Mouse (Mus musculus) macrophage (primary cell): Measurements from ENCODE around the gene Wnt7b. TPM values are rescaled to one million over a fixed set of nuclear protein-coding genes. Genes with fewer than 3 reads are reported as not detected.

Source experiments
- H3K27ac ChIP-seq: fragments of 350-480 bp; formaldehyde crosslinking; 2 replicates; pipeline ENCODE4 v1.9.0; 2021
- H3K36me3 ChIP-seq: fragments of 350-480 bp; formaldehyde crosslinking; 2 replicates; pipeline ENCODE4 v1.9.0; 2021; ENCODE audit errors: inconsistent target
- H3K4me3 ChIP-seq: fragments of 350-480 bp; formaldehyde crosslinking; 2 replicates; pipeline ENCODE4 v1.9.0; 2021; ENCODE audit errors: inconsistent target
- H3K79me2 ChIP-seq: fragments of 350-480 bp; formaldehyde crosslinking; 2 replicates; pipeline ENCODE4 v1.9.0; 2021; ENCODE audit errors: inconsistent target
- WGBS: methylation state at CpG from one replicate; pipeline ENCODE4 v1.1.7; 2026; ENCODE audit warnings: inconsistent platforms; ENCODE audit not compliant: missing documents; 5-methylcytosine and 5-hydroxymethylcytosine counted together
- polyA plus RNA-seq: library from polyadenylated mRNA; stranded (reverse); fragments of 250-400 nt; gene quantifications from 3 replicates; pipeline ENCODE4 v1.2.4, GENCODE M21; 2018; ENCODE audit warnings: inconsistent platforms

Wnt7b gene
- polyA plus RNA-seq, 1 experiment from 2014 or later, result not detected

- 95% methylated on average over 2 of the region's 2 CpGs for WGBS
Measured at GRCm38 (mm10) chr15:85569167-85569797, 13.0 kb downstream of the Wnt7b start.

GRCm38 (mm10) chr15:85568402-85568801 is 13.9 kb downstream of the Wnt7b start:
- H3K27ac ChIP-seq, result no peak overlapping the region
- no peaks in the 10 kb centered on the region for H3K79me2 ChIP-seq
- WGBS, result 84% methylated on average over 2 of the region's 3 CpGs

More at GRCm38 (mm10) chr15:85569167-85569797, 13.0 kb downstream of the Wnt7b start:
- Histone ChIP-seq H3K36me3 (no peaks in the 10 kb centered on the region), H3K4me3 (no peak overlapping the region), H3K27ac (no peak overlapping the region), H3K79me2 (no peaks in the 10 kb centered on the region)

GRCm38 (mm10) chr15:85564966-85565365 is 17.3 kb downstream of the Wnt7b start:
- no peaks in the 10 kb centered on the region for H3K36me3 ChIP-seq
- 87% methylated on average over 5 of the region's 5 CpGs for WGBS
- no peak overlapping the region for H3K27ac ChIP-seq
- no peaks in the 10 kb centered on the region for H3K79me2 ChIP-seq
- H3K4me3 ChIP-seq, result no peak overlapping the region

More at GRCm38 (mm10) chr15:85568402-85568801, 13.9 kb downstream of the Wnt7b start:
- H3K4me3 ChIP-seq, result no peak overlapping the region
- no peaks in the 10 kb centered on the region for H3K36me3 ChIP-seq

- Histone ChIP-seq H3K27ac (no peak overlapping the region), H3K4me3 (no peak overlapping the region), H3K79me2 (no peaks in the 10 kb centered on the region), H3K36me3 (no peaks in the 10 kb centered on the region)
- 92% methylated on average over 13 of the region's 13 CpGs for WGBS
Measured at GRCm38 (mm10) chr15:85564034-85564769, 18.1 kb downstream of the Wnt7b start.

GRCm38 (mm10) chr15:85561953-85562352 is 20.3 kb downstream of the Wnt7b start:
- no peaks in the 10 kb centered on the region for H3K79me2 ChIP-seq
- H3K36me3 ChIP-seq, result no peaks in the 10 kb centered on the region
- 91% methylated on average over 12 of the region's 12 CpGs for WGBS
- H3K27ac ChIP-seq, result no peak overlapping the region
- H3K4me3 ChIP-seq, result no peak overlapping the region

GRCm38 (mm10) chr15:85560830-85561229 is 21.4 kb downstream of the Wnt7b start:
- H3K27ac ChIP-seq, result no peak overlapping the region
- H3K4me3 ChIP-seq, result no peak overlapping the region
- no peaks in the 10 kb centered on the region for H3K36me3 ChIP-seq
- no peaks in the 10 kb centered on the region for H3K79me2 ChIP-seq
- WGBS, result 82% methylated on average over 11 of the region's 11 CpGs

- no peaks in the 10 kb centered on the region for H3K36me3 ChIP-seq
- H3K27ac ChIP-seq, result no peak overlapping the region
- no peak overlapping the region for H3K4me3 ChIP-seq
- H3K79me2 ChIP-seq, result no peaks in the 10 kb centered on the region
- WGBS, result 95% methylated on average over 20 of the region's 25 CpGs
Measured at GRCm38 (mm10) chr15:85558840-85559540, 23.3 kb downstream of the Wnt7b start.

- no peaks in the 10 kb centered on the region for H3K79me2 ChIP-seq
- WGBS, result 79% methylated on average over 9 of the region's 10 CpGs
- no peak overlapping the region for H3K27ac ChIP-seq
- no peaks in the 10 kb centered on the region for H3K36me3 ChIP-seq
- no peak overlapping the region for H3K4me3 ChIP-seq
Measured at GRCm38 (mm10) chr15:85555799-85556198, 26.5 kb downstream of the Wnt7b start.

GRCm38 (mm10) chr15:85553421-85553820 is 28.9 kb downstream of the Wnt7b start:
- H3K27ac ChIP-seq, result no peak overlapping the region
- H3K4me3 ChIP-seq, result no peak overlapping the region
- 97% methylated on average over 10 of the region's 11 CpGs for WGBS

GRCm38 (mm10) chr15:85546500-85546899 is 35.8 kb downstream of the Wnt7b start:
- H3K4me3 ChIP-seq, result no peak overlapping the region
- H3K79me2 ChIP-seq, result no peaks in the 10 kb centered on the region
- 77% methylated on average over 4 of the region's 4 CpGs for whole genome bisulfite sequencing

More at GRCm38 (mm10) chr15:85553421-85553820, 28.9 kb downstream of the Wnt7b start:
- H3K79me2 ChIP-seq, result no peaks in the 10 kb centered on the region
- H3K36me3 ChIP-seq, result no peaks in the 10 kb centered on the region

GRCm38 (mm10) chr15:85545369-85545768 is 36.9 kb downstream of the Wnt7b start:
- no peak overlapping the region for H3K27ac ChIP-seq
- no peaks in the 10 kb centered on the region for H3K36me3 ChIP-seq
- H3K4me3 ChIP-seq, result no peak overlapping the region
- 87% methylated on average over 5 of the region's 5 CpGs for WGBS
- no peaks in the 10 kb centered on the region for H3K79me2 ChIP-seq

More at GRCm38 (mm10) chr15:85546500-85546899, 35.8 kb downstream of the Wnt7b start:
- no peaks in the 10 kb centered on the region for H3K36me3 ChIP-seq
- H3K27ac ChIP-seq, result no peak overlapping the region

- Histone ChIP-seq H3K36me3 (no peaks in the 10 kb centered on the region), H3K79me2 (no peaks in the 10 kb centered on the region), H3K27ac (no peak overlapping the region), H3K4me3 (no peak overlapping the region)
- 81% methylated on average over 11 of the region's 11 CpGs for WGBS
Measured at GRCm38 (mm10) chr15:85538170-85538569, 44.1 kb downstream of the Wnt7b start.

GRCm38 (mm10) chr15:85537151-85537550 is 45.1 kb downstream of the Wnt7b start:
- H3K79me2 ChIP-seq, result no peaks in the 10 kb centered on the region
- no peaks in the 10 kb centered on the region for H3K36me3 ChIP-seq
- 89% methylated on average over 25 of the region's 25 CpGs for WGBS
- no peak overlapping the region for H3K27ac ChIP-seq
- no peak overlapping the region for H3K4me3 ChIP-seq

GRCm38 (mm10) chr15:85534646-85535045 is 47.6 kb downstream of the Wnt7b start:
- Histone ChIP-seq H3K79me2 (no peaks in the 10 kb centered on the region), H3K4me3 (no peak overlapping the region), H3K36me3 (no peaks in the 10 kb centered on the region), H3K27ac (no peak overlapping the region)
- 91% methylated on average over 6 of the region's 6 CpGs for WGBS

GRCm38 (mm10) chr15:85534215-85534614 is 48.1 kb downstream of the Wnt7b start:
- no peak overlapping the region for H3K4me3 ChIP-seq
- 76% methylated on average over 6 of the region's 8 CpGs for WGBS
- no peak overlapping the region for H3K27ac ChIP-seq
- H3K79me2 ChIP-seq, result no peaks in the 10 kb centered on the region
- H3K36me3 ChIP-seq, result no peaks in the 10 kb centered on the region
